Mouse (Mus musculus): ENCODE measurements around the gene Itpr2. TPM values are rescaled to one million over a fixed set of nuclear protein-coding genes. Genes with fewer than 3 reads are reported as not detected.
"Not testable (repeated sequence)": the region's sequence is repeated elsewhere in the genome, so short reads cannot be mapped to it uniquely, and the experiment has no call there.

The Itpr2 gene
- polyA plus RNA-seq, 1 experiment from 2014 or later: 6.0 TPM

DNA sequence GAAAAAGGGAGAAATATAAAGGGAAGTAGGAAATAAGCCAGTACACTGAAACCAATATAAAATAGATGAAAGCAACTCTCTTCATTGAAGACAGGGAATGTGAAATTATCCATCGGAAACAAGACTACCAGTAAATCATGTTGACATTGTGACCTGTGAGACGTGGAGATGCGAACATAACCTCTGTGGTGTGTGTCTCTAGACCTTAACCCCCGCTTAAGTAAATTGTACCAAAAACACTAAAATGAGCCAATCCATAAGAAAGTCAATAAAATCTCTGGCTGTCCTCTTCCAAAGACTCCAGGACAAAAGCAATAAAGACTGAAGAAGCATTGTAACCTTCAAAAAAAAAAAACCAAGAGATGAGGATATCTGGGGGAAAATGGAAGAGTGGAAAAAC, 31.6 kb downstream of the Itpr2 start:
- DNase-seq: no peak
- WGBS: 85% methylated on average over 4 of the region's 4 CpGs
- no peak overlapping the region for H3K27ac ChIP-seq (replicated peaks; ENCODE audit: low read depth, low read length)

DNA sequence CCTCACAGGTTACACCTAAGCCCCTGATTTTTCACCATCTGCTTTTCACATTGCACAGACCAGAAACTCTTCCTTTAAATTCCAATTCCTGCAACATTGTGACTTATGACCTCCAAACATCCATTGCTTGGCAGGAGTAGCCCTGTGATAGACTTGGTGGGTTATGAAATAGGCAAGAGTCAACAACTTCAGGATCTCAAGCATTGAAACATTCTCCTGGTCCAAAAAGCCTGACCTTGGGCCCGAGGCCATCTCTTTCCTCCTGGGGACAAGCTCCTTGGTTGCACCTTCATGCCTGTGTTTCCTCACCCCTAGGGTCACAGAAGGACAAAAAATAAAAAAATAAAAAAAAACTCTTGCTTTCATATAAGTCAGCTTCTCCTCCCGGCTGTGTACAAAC, 32.1 kb downstream of the Itpr2 start:
- 83% methylated on average over 2 of the region's 2 CpGs for WGBS
- no peaks in the 10 kb centered on the region for H3K4me1 ChIP-seq (ENCODE audit: control insufficient read depth, insufficient read depth, low read length)
- no peaks in the 10 kb centered on the region for H3K9me3 ChIP-seq (ENCODE audit: control insufficient read depth, low read length)
- no peak overlapping the region for H3K4me2 ChIP-seq (ENCODE audit: low read length)
- H3K27ac ChIP-seq (replicated peaks; ENCODE audit: low read depth, low read length): no peak overlapping the region
- H3K9ac ChIP-seq (replicated peaks; ENCODE audit: low read length): no peak overlapping the region
- DNase-seq (no peak), ATAC-seq (ENCODE audit: low FRiP score, low TSS enrichment) (no peak)
- H3K4me3 ChIP-seq (replicated peaks; ENCODE audit: low read depth, low read length): no peak overlapping the region
- H3K36me3 ChIP-seq (ENCODE audit: control insufficient read depth, insufficient read depth, low read length): no peaks in the 10 kb centered on the region
- H3K27me3 ChIP-seq (ENCODE audit: control insufficient read depth, insufficient read depth, low read length): no peaks in the 10 kb centered on the region

More for the DNA sequence above, 31.6 kb downstream of the Itpr2 start:
- no peak overlapping the region for H3K4me2 ChIP-seq (ENCODE audit: low read length)
- ATAC-seq (ENCODE audit: low FRiP score, low TSS enrichment): no peak
- H3K27me3 ChIP-seq (ENCODE audit: control insufficient read depth, insufficient read depth, low read length): no peaks in the 10 kb centered on the region
- H3K9ac ChIP-seq (replicated peaks; ENCODE audit: low read length): no peak overlapping the region
- H3K4me1 ChIP-seq (ENCODE audit: control insufficient read depth, insufficient read depth, low read length): no peaks in the 10 kb centered on the region
- H3K9me3 ChIP-seq (ENCODE audit: control insufficient read depth, low read length): no peaks in the 10 kb centered on the region
- H3K36me3 ChIP-seq (ENCODE audit: control insufficient read depth, insufficient read depth, low read length): no peaks in the 10 kb centered on the region
- no peak overlapping the region for H3K4me3 ChIP-seq (replicated peaks; ENCODE audit: low read depth, low read length)

DNA sequence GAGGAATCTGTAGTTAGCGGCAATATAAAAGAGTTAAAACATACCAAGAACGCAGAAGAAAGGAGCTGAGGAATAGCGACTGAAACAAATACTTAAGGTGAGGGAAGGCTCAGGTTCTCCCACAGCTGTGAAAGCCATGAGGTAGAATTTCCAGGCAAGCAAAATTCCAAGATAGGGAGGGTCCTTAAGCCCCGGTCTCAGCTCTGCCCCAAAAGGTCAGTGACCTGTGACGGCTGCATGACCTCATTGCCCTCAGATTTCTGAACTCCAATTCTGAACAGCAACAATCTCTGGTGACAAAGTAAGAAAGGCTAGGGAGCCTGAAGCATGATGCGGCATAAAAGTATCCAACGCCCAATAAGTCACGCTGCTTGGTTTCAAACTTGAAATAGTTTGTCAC, 33.7 kb downstream of the Itpr2 start:
- H3K9me3 ChIP-seq (ENCODE audit: control insufficient read depth, low read length): no peaks in the 10 kb centered on the region
- WGBS: 35% methylated on average over 8 of the region's 8 CpGs
- no peaks in the 10 kb centered on the region for H3K4me1 ChIP-seq (ENCODE audit: control insufficient read depth, insufficient read depth, low read length)
- H3K27ac ChIP-seq (replicated peaks; ENCODE audit: low read depth, low read length): no peak overlapping the region
- ATAC-seq (ENCODE audit: low FRiP score, low TSS enrichment): no peak
- H3K36me3 ChIP-seq (ENCODE audit: control insufficient read depth, insufficient read depth, low read length): no peaks in the 10 kb centered on the region
- H3K27me3 ChIP-seq (ENCODE audit: control insufficient read depth, insufficient read depth, low read length): no peaks in the 10 kb centered on the region
- no peak overlapping the region for H3K9ac ChIP-seq (replicated peaks; ENCODE audit: low read length)
- H3K4me2 ChIP-seq (ENCODE audit: low read length): no peak overlapping the region
- no peak overlapping the region for H3K4me3 ChIP-seq (replicated peaks; ENCODE audit: low read depth, low read length)
- no peak for DNase-seq

DNA sequence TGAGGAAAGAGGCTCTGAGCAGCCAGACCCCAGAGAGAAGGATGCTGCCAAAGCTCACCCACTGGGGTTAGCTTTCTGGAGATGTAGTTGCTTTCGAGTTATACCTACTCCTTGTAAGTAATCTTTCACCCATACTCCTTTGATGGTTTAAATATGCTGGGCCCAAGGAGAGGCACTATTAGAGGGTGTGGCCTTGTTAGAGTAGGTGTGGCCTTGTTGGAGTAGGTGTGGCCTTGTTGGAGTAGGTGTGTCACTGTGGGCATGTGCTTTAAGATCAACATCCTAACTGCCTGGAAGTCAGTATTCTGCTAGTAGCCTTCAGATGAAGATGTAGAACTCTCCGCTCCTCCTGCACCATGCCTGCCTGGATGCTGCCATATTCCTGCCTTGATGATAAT, 37.4 kb downstream of the Itpr2 start:
- H3K36me3 ChIP-seq (ENCODE audit: control insufficient read depth, insufficient read depth, low read length); H3K27me3 ChIP-seq (ENCODE audit: control insufficient read depth, insufficient read depth, low read length); H3K9me3 ChIP-seq (ENCODE audit: control insufficient read depth, low read length); H3K4me1 ChIP-seq (ENCODE audit: control insufficient read depth, insufficient read depth, low read length); H3K27ac ChIP-seq (replicated peaks; ENCODE audit: low read depth, low read length); DNase-seq; H3K4me3 ChIP-seq (replicated peaks; ENCODE audit: low read depth, low read length); ATAC-seq (ENCODE audit: low FRiP score, low TSS enrichment); H3K9ac ChIP-seq (replicated peaks; ENCODE audit: low read length); H3K4me2 ChIP-seq (ENCODE audit: low read length): not testable (repeated sequence)
- WGBS: 97% methylated on average over 2 of the region's 2 CpGs

- Histone ChIP-seq H3K4me1 (ENCODE audit: control insufficient read depth, insufficient read depth, low read length) (no peaks in the 10 kb centered on the region), H3K36me3 (ENCODE audit: control insufficient read depth, insufficient read depth, low read length) (no peaks in the 10 kb centered on the region), H3K4me3 (replicated peaks; ENCODE audit: low read depth, low read length) (no peak overlapping the region), H3K4me2 (ENCODE audit: low read length) (no peak overlapping the region), H3K9ac (replicated peaks; ENCODE audit: low read length) (no peak overlapping the region), H3K27ac (replicated peaks; ENCODE audit: low read depth, low read length) (no peak overlapping the region), H3K27me3 (ENCODE audit: control insufficient read depth, insufficient read depth, low read length) (no peaks in the 10 kb centered on the region), H3K9me3 (ENCODE audit: control insufficient read depth, low read length) (no peaks in the 10 kb centered on the region)
- DNase-seq: no peak
- WGBS: 91% methylated on average over 8 of the region's 8 CpGs
- ATAC-seq (ENCODE audit: low FRiP score, low TSS enrichment): no peak
Measured at GRCm38 (mm10) chr6:146464014-146464644, 37.9 kb downstream of the Itpr2 start.

DNA sequence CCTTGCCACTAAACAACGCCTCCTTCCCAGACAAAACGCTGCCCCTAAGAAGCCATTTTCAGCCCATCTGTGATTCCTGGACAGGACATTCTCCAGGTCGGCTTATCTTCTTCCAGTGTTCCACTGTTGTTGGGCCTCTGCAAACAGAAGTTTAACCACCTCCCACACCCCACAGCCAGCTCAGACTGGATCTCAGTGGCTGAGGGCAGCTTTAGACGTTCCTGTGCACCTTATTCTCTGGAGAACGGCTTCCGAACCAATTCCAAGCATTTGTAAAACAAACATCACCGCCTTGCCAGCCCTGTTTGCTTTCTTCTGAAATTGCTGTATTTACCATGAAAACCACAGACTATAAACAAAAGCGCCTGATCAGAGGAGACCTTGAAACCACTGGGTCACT, 41.1 kb downstream of the Itpr2 start:
- no peaks in the 10 kb centered on the region for H3K4me1 ChIP-seq (ENCODE audit: control insufficient read depth, insufficient read depth, low read length)
- no peaks in the 10 kb centered on the region for H3K36me3 ChIP-seq (ENCODE audit: control insufficient read depth, insufficient read depth, low read length)
- H3K9ac ChIP-seq (replicated peaks; ENCODE audit: low read length): no peak overlapping the region
- DNase-seq (no peak), ATAC-seq (ENCODE audit: low FRiP score, low TSS enrichment) (no peak)
- H3K4me2 ChIP-seq (ENCODE audit: low read length): no peak overlapping the region
- H3K27ac ChIP-seq (replicated peaks; ENCODE audit: low read depth, low read length): no peak overlapping the region
- H3K27me3 ChIP-seq (ENCODE audit: control insufficient read depth, insufficient read depth, low read length): no peaks in the 10 kb centered on the region
- no peaks in the 10 kb centered on the region for H3K9me3 ChIP-seq (ENCODE audit: control insufficient read depth, low read length)
- H3K4me3 ChIP-seq (replicated peaks; ENCODE audit: low read depth, low read length): no peak overlapping the region
- 89% methylated on average over 8 of the region's 8 CpGs for WGBS

DNA sequence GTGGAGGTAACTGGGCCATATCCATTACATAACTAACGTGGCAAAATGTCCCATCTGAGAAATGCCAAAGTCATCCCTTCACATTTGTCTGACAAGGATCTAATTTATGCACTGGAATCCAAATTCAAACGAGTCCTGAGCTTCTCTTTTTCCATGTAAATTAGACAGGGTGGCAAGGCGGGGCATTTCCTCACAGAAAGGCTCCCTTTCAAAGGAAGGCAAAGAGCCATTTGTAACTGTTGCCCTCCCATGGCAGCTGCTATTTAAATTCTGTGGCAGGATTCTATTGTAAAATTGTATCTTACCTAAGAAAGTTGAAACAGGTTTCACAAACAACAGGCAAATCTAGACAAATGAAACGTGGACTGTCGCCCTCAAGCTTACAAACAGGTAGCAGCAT, 43.6 kb downstream of the Itpr2 start:
- Histone ChIP-seq H3K9me3 (ENCODE audit: control insufficient read depth, low read length) (no peaks in the 10 kb centered on the region), H3K27me3 (ENCODE audit: control insufficient read depth, insufficient read depth, low read length) (no peaks in the 10 kb centered on the region), H3K36me3 (ENCODE audit: control insufficient read depth, insufficient read depth, low read length) (no peaks in the 10 kb centered on the region), H3K4me1 (ENCODE audit: control insufficient read depth, insufficient read depth, low read length) (no peaks in the 10 kb centered on the region), H3K27ac (replicated peaks; ENCODE audit: low read depth, low read length) (no peak overlapping the region), H3K9ac (replicated peaks; ENCODE audit: low read length) (no peak overlapping the region), H3K4me3 (replicated peaks; ENCODE audit: low read depth, low read length) (no peak overlapping the region), H3K4me2 (ENCODE audit: low read length) (no peak overlapping the region)
- 14% methylated on average over 5 of the region's 5 CpGs for WGBS
- DNase-seq: peak; percentile 25
- no peak for ATAC-seq (ENCODE audit: low FRiP score, low TSS enrichment)

GRCm38 (mm10) chr6:146456741-146457140, 45.3 kb downstream of the Itpr2 start:
- Histone ChIP-seq H3K9ac (replicated peaks; ENCODE audit: low read length) (no peak overlapping the region), H3K27ac (replicated peaks; ENCODE audit: low read depth, low read length) (no peak overlapping the region), H3K4me2 (ENCODE audit: low read length) (no peak overlapping the region), H3K4me1 (ENCODE audit: control insufficient read depth, insufficient read depth, low read length) (no peaks in the 10 kb centered on the region), H3K4me3 (replicated peaks; ENCODE audit: low read depth, low read length) (no peak overlapping the region), H3K36me3 (ENCODE audit: control insufficient read depth, insufficient read depth, low read length) (no peaks in the 10 kb centered on the region), H3K9me3 (ENCODE audit: control insufficient read depth, low read length) (no peaks in the 10 kb centered on the region), H3K27me3 (ENCODE audit: control insufficient read depth, insufficient read depth, low read length) (no peaks in the 10 kb centered on the region)
- 96% methylated on average over 5 of the region's 5 CpGs for WGBS
- DNase-seq: no peak
- no peak for ATAC-seq (ENCODE audit: low FRiP score, low TSS enrichment)
